Mouse (Mus musculus) telencephalon, adult 2 months (tissue): Measurements from ENCODE around the gene Alpl.

Source experiments
- DNase-seq: peaks from one replicate; pipeline ENCODE4 v3.0.0-alpha.2; 2011; ENCODE audit warnings: low read depth, low spot score

The Alpl gene

GRCm38 (mm10) chr4:137800324-137800723 is 4.1 kb upstream of the Alpl start:
- no peak for DNase-seq

GRCm38 (mm10) chr4:137797038-137797437 is 854 bp upstream of the Alpl start:
- no peak for DNase-seq

GRCm38 (mm10) chr4:137794178-137794900 is 1.8 kb downstream of the Alpl start:
- no peak for DNase-seq

GRCm38 (mm10) chr4:137793611-137794010 is 2.6 kb downstream of the Alpl start:
- no peak for DNase-seq

- DNase-seq, result no peak
Measured at GRCm38 (mm10) chr4:137791440-137791839, 4.7 kb downstream of the Alpl start.

- DNase-seq, result no peak
Measured at GRCm38 (mm10) chr4:137790981-137791380, 5.2 kb downstream of the Alpl start.

- DNase-seq, result no peak
Measured at GRCm38 (mm10) chr4:137788511-137789049, 7.6 kb downstream of the Alpl start.

- DNase-seq, result no peak
Measured at GRCm38 (mm10) chr4:137787589-137788289, 8.4 kb downstream of the Alpl start.

- no peak for DNase-seq
Measured at GRCm38 (mm10) chr4:137786488-137786887, 9.7 kb downstream of the Alpl start.

- no peak for DNase-seq
Measured at GRCm38 (mm10) chr4:137785270-137785669, 10.9 kb downstream of the Alpl start.

GRCm38 (mm10) chr4:137784741-137785140 is 11.4 kb downstream of the Alpl start:
- DNase-seq, result no peak

GRCm38 (mm10) chr4:137783541-137784191 is 12.5 kb downstream of the Alpl start:
- no peak for DNase-seq

- DNase-seq, result no peak
Measured at GRCm38 (mm10) chr4:137781949-137782348, 14.2 kb downstream of the Alpl start.

GRCm38 (mm10) chr4:137780986-137781385 is 15.2 kb downstream of the Alpl start:
- DNase-seq, result no peak

GRCm38 (mm10) chr4:137778397-137779184 is 17.6 kb downstream of the Alpl start:
- no peak for DNase-seq

GRCm38 (mm10) chr4:137777866-137778265 is 18.3 kb downstream of the Alpl start:
- no peak for DNase-seq

GRCm38 (mm10) chr4:137774505-137774904 is 21.7 kb downstream of the Alpl start:
- no peak for DNase-seq

GRCm38 (mm10) chr4:137774013-137774412 is 22.2 kb downstream of the Alpl start:
- DNase-seq, result no peak

- no peak for DNase-seq
Measured at GRCm38 (mm10) chr4:137773369-137773899, 22.8 kb downstream of the Alpl start.

- DNase-seq, result no peak
Measured at GRCm38 (mm10) chr4:137772438-137773056, 23.6 kb downstream of the Alpl start.

GRCm38 (mm10) chr4:137771749-137772148 is 24.4 kb downstream of the Alpl start:
- no peak for DNase-seq
